Mouse (Mus musculus): ENCODE data around the gene Olfr231. TPM values are rescaled to one million over a fixed set of nuclear protein-coding genes. Genes with fewer than 3 reads are reported as not detected.

The Olfr231 gene
- total RNA-seq (2015; ENCODE audit: low replicate concordance): 0.36 and 2.5 TPM in 2 replicates
- 1.2 and 3.5 TPM in 2 replicates for total RNA-seq (2017; ENCODE audit: low replicate concordance)

DNA sequence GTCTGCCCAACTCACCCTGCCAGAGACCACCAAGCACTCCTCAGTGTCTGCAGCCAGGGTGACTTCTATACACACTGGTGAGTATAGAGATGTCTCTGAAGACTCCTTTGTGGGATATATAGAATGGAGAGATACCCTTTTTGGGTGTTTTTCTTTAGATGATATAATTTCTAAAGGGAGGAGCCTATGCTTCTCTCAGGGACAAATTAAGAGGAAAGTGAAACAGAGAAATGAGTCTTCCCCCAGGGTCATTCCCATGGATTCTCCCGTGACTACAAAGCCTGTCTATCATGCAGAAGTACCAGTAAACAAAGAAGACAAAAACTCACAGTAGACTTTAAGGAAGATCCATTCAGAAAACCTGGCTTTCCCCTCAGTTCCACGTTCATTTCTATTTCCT is at the start of gene Olfr231:
Gene Olfr231, minus strand, starts transcription at position 101 of the 400 bp plus-strand sequence.
- ATAC-seq (replicated peaks; ENCODE audit: low FRiP score, poor library complexity, severe bottlenecking): no peak

DNA sequence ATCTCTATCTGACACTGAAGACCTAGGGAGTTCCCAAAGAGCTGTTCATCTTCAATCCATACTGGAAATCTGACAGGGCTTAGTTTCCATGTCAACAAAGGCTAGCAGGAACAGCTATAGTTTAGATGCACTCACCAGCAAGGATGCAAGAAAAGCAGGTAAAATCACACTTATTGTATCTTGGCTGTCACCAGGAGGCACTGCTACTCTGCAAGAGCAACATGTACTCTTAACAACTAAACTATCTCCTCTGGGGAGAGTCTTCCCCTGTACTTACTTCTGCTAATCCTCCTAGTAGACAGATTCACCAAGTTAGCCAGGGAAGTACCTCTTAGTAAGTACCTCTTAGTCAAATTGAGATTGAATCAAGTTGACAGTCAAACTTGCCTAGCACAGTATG is 48.1 kb upstream of the Olfr231 start:
- ATAC-seq (replicated peaks; ENCODE audit: low FRiP score, poor library complexity, severe bottlenecking): no peak

DNA sequence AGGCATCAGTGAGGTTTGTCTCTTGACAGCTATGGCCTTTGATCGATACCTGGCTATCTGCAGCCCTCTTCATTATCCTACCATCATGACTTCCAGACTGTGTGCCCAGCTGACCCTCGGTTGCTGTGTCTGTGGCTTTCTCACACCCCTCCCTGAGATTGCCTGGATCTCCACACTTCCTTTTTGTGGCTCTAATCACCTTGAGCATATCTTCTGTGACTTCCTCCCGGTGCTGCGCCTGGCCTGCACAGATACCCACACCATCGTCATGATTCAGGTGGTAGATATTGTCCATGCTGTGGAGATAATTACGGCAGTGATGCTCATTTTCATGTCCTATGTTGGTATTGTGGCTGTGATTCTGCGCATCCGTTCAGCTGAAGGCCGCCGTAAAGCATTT is 38.1 kb upstream of the Olfr231 start:
- ATAC-seq (replicated peaks; ENCODE audit: low FRiP score, poor library complexity, severe bottlenecking): peak; percentile 53

DNA sequence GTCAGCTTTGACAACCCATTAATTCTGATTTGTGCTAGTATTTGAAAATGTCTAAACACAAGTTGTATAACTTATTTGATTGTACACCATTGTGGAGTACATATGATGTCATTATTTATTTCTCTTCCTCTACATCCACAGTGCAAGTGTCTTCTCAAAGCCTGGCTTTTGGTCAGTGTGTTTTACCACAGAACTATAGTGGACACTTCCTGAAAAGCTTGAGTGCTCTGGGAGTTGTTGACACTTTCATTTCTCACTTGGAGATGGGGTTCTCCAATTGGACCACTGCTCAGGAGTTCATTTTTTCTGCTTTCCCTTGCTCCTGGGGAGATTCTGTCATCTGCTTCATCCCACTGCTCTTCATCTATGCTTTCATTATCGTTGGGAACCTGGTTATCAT is 37.5 kb upstream of the Olfr231 start:
- ATAC-seq (replicated peaks; ENCODE audit: low FRiP score, poor library complexity, severe bottlenecking): peak; percentile 36

DNA sequence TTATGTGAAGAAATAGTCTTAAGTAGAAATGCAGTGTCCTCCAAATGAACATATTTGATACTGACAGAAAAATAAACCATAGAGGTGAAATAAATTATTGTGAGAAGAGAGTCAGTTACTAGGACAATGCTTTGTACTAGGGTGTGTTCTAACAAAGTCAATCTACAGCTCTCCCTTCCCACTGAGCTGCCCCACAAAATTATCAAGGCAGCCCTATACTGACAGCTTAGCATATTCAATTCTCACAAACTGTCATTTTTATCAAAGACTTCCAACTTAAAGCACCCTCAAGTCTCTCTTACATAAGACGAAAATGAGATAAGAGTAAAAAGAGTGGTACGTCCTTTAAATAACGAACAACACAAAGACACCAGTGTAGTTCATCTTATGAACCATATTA is 36.7 kb upstream of the Olfr231 start:
- no peak for ATAC-seq (replicated peaks; ENCODE audit: low FRiP score, poor library complexity, severe bottlenecking)

DNA sequence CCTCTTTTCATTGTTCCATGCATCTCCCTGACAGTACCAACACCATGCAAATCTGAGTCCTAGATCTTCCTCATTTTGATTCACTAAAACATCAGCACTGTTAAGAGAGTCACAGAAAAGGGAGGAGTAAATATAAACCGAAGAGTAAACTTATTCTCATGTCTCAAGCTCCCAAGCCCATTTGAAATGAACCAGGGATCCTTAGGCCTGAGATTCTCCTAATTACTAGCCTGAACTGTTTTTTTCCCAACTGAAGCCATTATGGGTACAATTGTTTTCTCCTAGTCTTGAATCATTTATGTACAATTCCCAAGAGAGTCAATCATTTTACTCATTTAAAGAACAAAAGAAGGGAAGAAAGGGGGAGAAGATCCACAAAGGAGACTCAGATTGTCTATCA is 34.4 kb upstream of the Olfr231 start, which contains the start of gene Olfr420:
Gene Olfr420, plus strand, starts transcription at position 301 of the 400 bp plus-strand sequence.
- ATAC-seq (replicated peaks; ENCODE audit: low FRiP score, poor library complexity, severe bottlenecking): no peak

DNA sequence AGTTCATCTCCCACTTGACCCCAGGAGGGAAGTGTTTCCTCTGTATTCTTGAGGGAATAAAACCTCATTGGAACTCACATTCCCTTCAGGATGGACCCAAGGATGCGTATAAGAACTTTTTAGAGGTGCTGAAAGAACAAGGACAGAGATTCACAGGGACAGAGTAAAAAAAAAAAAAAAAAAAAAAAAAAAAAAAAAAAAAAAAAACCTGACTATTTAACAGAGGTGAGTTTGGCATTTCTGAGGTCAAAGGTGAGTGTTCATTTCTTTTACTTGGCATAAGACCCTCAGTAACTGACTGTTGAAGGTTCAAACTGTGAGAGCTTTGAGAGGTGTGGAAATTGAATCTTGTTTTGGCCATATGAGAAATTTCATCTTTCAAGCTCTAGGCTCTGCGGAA is 28.3 kb upstream of the Olfr231 start:
- ATAC-seq (replicated peaks; ENCODE audit: low FRiP score, poor library complexity, severe bottlenecking): no peak

DNA sequence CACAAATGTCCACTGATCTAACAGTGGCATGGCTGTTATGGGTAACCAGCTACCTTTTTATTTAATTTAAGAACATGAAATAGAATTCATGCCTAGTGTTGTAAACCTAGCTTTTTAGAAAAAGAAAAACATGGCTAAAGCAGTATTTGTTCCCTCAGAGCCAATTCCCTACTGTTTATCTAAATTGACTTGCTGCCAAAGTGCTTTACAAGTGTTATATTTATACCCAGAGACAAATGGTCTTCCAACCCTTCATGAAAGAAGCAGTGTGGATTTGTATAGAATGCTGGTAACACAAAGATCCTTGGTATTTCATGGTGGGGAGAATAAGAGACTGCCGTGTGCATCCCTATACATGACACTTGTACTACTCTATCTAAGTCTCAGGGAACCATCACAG is 25.7 kb upstream of the Olfr231 start:
- ATAC-seq (replicated peaks; ENCODE audit: low FRiP score, poor library complexity, severe bottlenecking): no peak

DNA sequence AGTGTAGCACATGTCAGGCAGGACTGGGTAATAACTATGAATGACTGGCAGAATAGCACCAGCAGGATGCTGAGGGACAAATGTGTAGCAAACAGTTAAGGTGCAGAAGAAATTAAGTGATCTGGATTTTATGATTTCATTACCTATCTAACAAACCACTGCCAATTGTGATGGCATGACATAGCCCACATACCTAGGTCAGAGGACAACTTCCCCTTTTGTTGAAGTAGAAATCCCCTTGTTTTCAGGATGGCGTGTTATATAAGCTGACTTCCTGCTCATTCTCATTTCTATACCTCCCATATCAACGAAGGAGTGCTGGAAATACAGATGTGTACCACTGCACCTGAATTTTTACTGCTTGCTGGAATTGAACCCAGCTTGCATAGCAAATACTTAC is 20.4 kb upstream of the Olfr231 start:
- ATAC-seq (replicated peaks; ENCODE audit: low FRiP score, poor library complexity, severe bottlenecking): no peak

DNA sequence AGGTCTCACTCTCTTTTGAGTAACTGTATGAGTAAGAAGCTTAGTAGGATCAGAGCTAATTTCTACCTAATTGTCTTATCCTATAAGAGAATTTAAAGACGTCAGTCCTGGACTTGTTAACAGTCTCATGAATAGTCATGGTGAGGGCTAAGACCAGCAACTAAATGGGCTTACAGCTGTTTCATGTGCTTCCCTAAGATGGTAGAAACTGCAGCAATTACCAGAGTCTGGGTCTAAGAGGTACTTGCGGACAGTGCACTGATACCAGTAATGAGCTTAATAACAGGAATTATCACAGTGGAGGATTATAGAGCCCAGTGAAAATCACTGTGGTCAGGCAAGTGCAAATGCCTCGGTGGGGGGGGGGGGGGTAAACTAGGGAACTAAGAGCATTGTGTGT is 11.0 kb upstream of the Olfr231 start:
- no peak for ATAC-seq (replicated peaks; ENCODE audit: low FRiP score, poor library complexity, severe bottlenecking)

DNA sequence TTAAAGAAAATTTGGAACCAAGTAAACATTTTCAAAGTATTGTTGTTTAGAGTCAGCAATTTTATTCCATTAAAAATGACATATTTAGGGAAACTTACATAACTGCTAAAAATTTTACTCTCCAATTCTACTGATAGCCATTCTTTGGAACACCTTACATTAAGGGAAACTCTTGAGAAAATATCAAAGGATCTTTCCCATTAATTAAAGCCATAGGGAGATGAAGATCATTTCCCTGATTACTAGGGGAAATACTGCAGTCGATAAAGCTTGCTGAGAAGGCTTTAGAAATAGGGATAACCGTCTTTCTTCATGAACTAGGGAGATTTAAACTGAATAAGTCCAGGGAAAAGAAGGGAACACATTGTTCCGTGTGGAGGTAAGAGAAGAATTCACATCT is 10.3 kb upstream of the Olfr231 start, which contains the start of gene Olfr424:
Gene Olfr424, plus strand, starts transcription at position 301 of the 400 bp plus-strand sequence.
- ATAC-seq (replicated peaks; ENCODE audit: low FRiP score, poor library complexity, severe bottlenecking): no peak

DNA sequence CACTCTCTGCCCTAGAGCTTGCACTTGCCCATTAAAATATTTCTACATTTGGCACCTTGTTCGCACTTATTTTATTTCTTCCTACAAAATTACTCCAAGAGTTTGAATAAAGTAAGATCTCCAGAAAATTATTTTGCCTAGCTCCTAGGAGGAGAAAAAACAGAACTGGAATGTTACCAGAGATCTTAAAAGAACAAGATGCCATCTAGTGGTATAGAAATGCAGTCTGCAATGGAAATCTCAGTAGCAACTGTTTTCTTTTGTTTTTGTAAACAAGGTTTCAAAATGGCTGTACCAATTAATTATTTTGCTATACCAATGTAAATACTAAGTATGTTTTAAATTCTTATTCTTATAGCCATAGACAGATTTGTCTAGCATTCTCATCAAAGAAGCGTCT is 17.2 kb downstream of the Olfr231 start:
- no peak for ATAC-seq (replicated peaks; ENCODE audit: low FRiP score, poor library complexity, severe bottlenecking)

DNA sequence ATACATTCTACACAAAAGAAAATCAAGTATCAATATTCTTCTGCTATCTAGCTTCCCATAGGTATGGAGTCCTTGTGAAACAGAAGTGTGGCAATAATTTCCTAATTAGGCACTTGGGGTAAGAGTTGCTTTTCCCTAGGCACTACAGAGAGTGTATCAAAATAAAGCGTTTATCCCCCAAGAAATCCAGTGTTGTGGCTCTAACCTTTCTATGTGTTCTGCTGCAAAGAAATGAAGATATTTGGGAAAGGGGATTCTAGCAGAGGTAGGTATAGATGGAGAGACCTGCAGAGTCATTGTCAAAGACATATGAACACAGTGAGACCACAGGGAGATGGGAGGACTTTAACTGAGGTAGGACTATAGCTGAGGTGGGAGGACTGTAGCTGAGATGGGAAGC is 24.4 kb downstream of the Olfr231 start, which contains the start of gene Olfr427:
Gene Olfr427, plus strand, starts transcription at position 301 of the 400 bp plus-strand sequence.
- 0 out of 2 replicates have a peak, but pooled peaks have one; percentile 43 for ATAC-seq (replicated peaks; ENCODE audit: low FRiP score, poor library complexity, severe bottlenecking)

DNA sequence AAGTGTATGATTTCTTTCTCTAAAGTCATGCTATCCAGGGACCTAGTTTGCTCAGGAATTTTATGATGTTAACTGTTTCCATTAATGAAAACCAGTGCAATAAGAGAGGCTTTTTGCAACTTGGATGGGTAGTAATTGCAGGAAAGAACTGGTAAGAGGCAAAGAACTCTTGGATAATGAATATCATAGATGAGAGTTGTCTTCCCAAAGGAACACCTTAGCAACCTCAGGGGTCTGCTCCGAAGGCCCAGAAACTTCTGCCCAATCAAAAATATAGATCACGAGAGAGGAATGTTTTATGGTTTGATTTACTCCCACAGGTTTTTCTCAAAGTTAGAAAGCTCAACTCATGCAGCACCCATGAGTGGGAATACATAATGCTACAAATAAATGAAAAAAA is 36.9 kb downstream of the Olfr231 start, which contains the start of gene Olfr429:
Gene Olfr429, plus strand, starts transcription at position 301 of the 400 bp plus-strand sequence.
- no peak for ATAC-seq (replicated peaks; ENCODE audit: low FRiP score, poor library complexity, severe bottlenecking)

DNA sequence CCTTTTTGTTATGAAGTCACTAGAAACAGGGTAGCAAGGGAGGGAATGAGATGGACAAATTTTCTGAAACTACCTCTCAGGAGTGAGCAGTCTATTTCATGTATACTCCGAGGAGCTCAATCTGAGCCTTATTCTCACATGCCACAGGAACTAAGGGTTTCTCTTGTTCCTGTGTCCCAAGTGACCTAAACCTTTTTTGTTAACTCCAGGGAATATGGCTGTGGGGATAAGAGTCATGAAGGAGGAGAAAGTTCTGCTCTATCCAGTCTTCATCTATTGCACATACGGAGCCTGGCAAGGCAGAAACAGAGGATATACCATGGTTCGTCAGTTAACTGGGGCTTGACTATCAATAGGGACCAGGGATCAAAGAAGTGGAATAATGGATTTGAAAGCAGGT is 54.7 kb downstream of the Olfr231 start, which contains the start of gene Olfr430:
Gene Olfr430, plus strand, starts transcription at position 301 of the 400 bp plus-strand sequence.
- no peak for ATAC-seq (replicated peaks; ENCODE audit: low FRiP score, poor library complexity, severe bottlenecking)

Other genes with a start within 250 kb of the Olfr231 start
- gene Ifi211, start 208.1 kb downstream of the Olfr231 start, total RNA-seq (2015; ENCODE audit: low replicate concordance): 5.0 and 16.3 TPM in 2 replicates
- gene Ifi211, start 208.1 kb downstream of the Olfr231 start, total RNA-seq (2017; ENCODE audit: low replicate concordance): 2.7 and 5.3 TPM in 2 replicates
- 54.8 and 103 TPM in 2 replicates for gene Mndal, start 178.7 kb downstream of the Olfr231 start, total RNA-seq (2015; ENCODE audit: low replicate concordance)
- gene Mndal, start 178.7 kb downstream of the Olfr231 start, total RNA-seq (2017; ENCODE audit: low replicate concordance): 12.8 and 34.0 TPM in 2 replicates
- 25.2 and 30.6 TPM in 2 replicates for gene Ifi203, start 178.5 kb downstream of the Olfr231 start, total RNA-seq (2015; ENCODE audit: low replicate concordance)
- 7.5 and 8.6 TPM in 2 replicates for gene Ifi203, start 178.5 kb downstream of the Olfr231 start, total RNA-seq (2017; ENCODE audit: low replicate concordance)
- not detected in 2 replicates for gene Ifi202b, start 138.4 kb downstream of the Olfr231 start, total RNA-seq (2015; ENCODE audit: low replicate concordance)
- not detected in 2 replicates for gene Ifi202b, start 138.4 kb downstream of the Olfr231 start, total RNA-seq (2017; ENCODE audit: low replicate concordance)
- 1.3 and 4.7 TPM in 2 replicates for gene Ifi205, start 89.4 kb downstream of the Olfr231 start, total RNA-seq (2015; ENCODE audit: low replicate concordance)
- 5.5 TPM in 1 of 2 replicates, not detected in the other for gene Ifi205, start 89.4 kb downstream of the Olfr231 start, total RNA-seq (2017; ENCODE audit: low replicate concordance)
- not detected in 2 replicates for gene Olfr433, start 80.5 kb downstream of the Olfr231 start, total RNA-seq (2015; ENCODE audit: low replicate concordance)
- not detected in 2 replicates for gene Olfr433, start 80.5 kb downstream of the Olfr231 start, total RNA-seq (2017; ENCODE audit: low replicate concordance)
- gene Olfr432, start 72.0 kb downstream of the Olfr231 start, total RNA-seq (2015; ENCODE audit: low replicate concordance): not detected in 2 replicates
- gene Olfr432, start 72.0 kb downstream of the Olfr231 start, total RNA-seq (2017; ENCODE audit: low replicate concordance): not detected in 2 replicates
- not detected in 2 replicates for gene Olfr430, start 54.6 kb downstream of the Olfr231 start, total RNA-seq (2015; ENCODE audit: low replicate concordance)
- gene Olfr430, start 54.6 kb downstream of the Olfr231 start, total RNA-seq (2017; ENCODE audit: low replicate concordance): not detected in 2 replicates
- not detected in 2 replicates for gene Olfr429, start 36.8 kb downstream of the Olfr231 start, total RNA-seq (2015; ENCODE audit: low replicate concordance)
- not detected in 2 replicates for gene Olfr429, start 36.8 kb downstream of the Olfr231 start, total RNA-seq (2017; ENCODE audit: low replicate concordance)
- not detected in 2 replicates for gene Olfr427, start 24.3 kb downstream of the Olfr231 start, total RNA-seq (2015; ENCODE audit: low replicate concordance)
- not detected in 2 replicates for gene Olfr427, start 24.3 kb downstream of the Olfr231 start, total RNA-seq (2017; ENCODE audit: low replicate concordance)
- not detected in 2 replicates for gene Olfr424, start 10.4 kb upstream of the Olfr231 start, total RNA-seq (2015; ENCODE audit: low replicate concordance)
- gene Olfr424, start 10.4 kb upstream of the Olfr231 start, total RNA-seq (2017; ENCODE audit: low replicate concordance): not detected in 2 replicates
- not detected in 2 replicates for gene Olfr420, start 34.5 kb upstream of the Olfr231 start, total RNA-seq (2015; ENCODE audit: low replicate concordance)
- gene Olfr420, start 34.5 kb upstream of the Olfr231 start, total RNA-seq (2017; ENCODE audit: low replicate concordance): 0.77 TPM in 1 of 2 replicates, not detected in the other
- 506 and 527 TPM in 2 replicates for gene Spta1, start 51.6 kb upstream of the Olfr231 start, total RNA-seq (2015; ENCODE audit: low replicate concordance)
- gene Spta1, start 51.6 kb upstream of the Olfr231 start, total RNA-seq (2017; ENCODE audit: low replicate concordance): 1,343 and 1,534 TPM in 2 replicates
- gene Olfr419, start 130.9 kb upstream of the Olfr231 start, total RNA-seq (2015; ENCODE audit: low replicate concordance): not detected in 2 replicates
- 0.90 and 1.7 TPM in 2 replicates for gene Olfr419, start 130.9 kb upstream of the Olfr231 start, total RNA-seq (2017; ENCODE audit: low replicate concordance)
- gene Mptx1, start 209.4 kb upstream of the Olfr231 start, total RNA-seq (2015; ENCODE audit: low replicate concordance): not detected in 2 replicates
- not detected in 2 replicates for gene Mptx1, start 209.4 kb upstream of the Olfr231 start, total RNA-seq (2017; ENCODE audit: low replicate concordance)
- gene Olfr417, start 244.0 kb upstream of the Olfr231 start, total RNA-seq (2015; ENCODE audit: low replicate concordance): not detected in 2 replicates
- gene Olfr417, start 244.0 kb upstream of the Olfr231 start, total RNA-seq (2017; ENCODE audit: low replicate concordance): 1.3 TPM in 1 of 2 replicates, not detected in the other

Measured in erythroid progenitor cell, adult 5-6 weeks (primary cell).